Mouse (Mus musculus): ENCODE data around the gene Smlr1. TPM values are rescaled to one million over a fixed set of nuclear protein-coding genes. Genes with fewer than 3 reads are reported as not detected.

Smlr1 gene
- 19.8 TPM for polyA plus RNA-seq (2014; fragmentation: Illumina TruSeq; extraction: RNeasy Lipid Tissue Mini Kit (QIAGEN cat#74804); ENCODE audit: low read depth, low replicate concordance)

GRCm38 (mm10) chr10:25535891-25536331 lies at the start of gene Smlr1:
Smlr1 (minus strand) TSS chr10:25536267.

Other genes starting within 250 kb of the Smlr1 start
- 40.1 TPM for gene Akap7, start 228.4 kb downstream of the Smlr1 start, polyA plus RNA-seq (2014; fragmentation: Illumina TruSeq; extraction: RNeasy Lipid Tissue Mini Kit (QIAGEN cat#74804); ENCODE audit: low read depth, low replicate concordance)
- gene Epb41l2, start 176.5 kb downstream of the Smlr1 start, polyA plus RNA-seq (2014; fragmentation: Illumina TruSeq; extraction: RNeasy Lipid Tissue Mini Kit (QIAGEN cat#74804); ENCODE audit: low read depth, low replicate concordance) = 10.5 TPM